Mouse (Mus musculus) MEL (cell line): ENCODE results near the gene Armc7. TPM values are rescaled to one million over a fixed set of nuclear protein-coding genes. Genes with fewer than 3 reads are reported as not detected.

ENCODE experiments used
- DNase-seq: peaks from one replicate; pipeline ENCODE4 v3.0.0; 2011; ENCODE audit warnings: low read depth, low spot score
- H3K27ac ChIP-seq: 2 replicates; pipeline ENCODE4 v1.5.1; 2012; ENCODE audit warnings: low read depth, mild to moderate bottlenecking, control low read depth, low read length, moderate library complexity; ENCODE audit not compliant: control insufficient read depth
- H3K27me3 ChIP-seq, 2 experiments: fragments of 150-350 bp in 1 of 2; sonication (generic) in 1 of 2; 2 replicates each; pipeline ENCODE4 v1.6.1; 2012; ENCODE audit warnings: low read length in 2 of 2, mild to moderate bottlenecking in 2 of 2, improper control_type of control experiment in 1 of 2, moderate library complexity in 1 of 2; ENCODE audit not compliant: insufficient read depth in 2 of 2, control insufficient read depth in 1 of 2
- H3K36me3 ChIP-seq, 2 experiments: 2 replicates each; pipeline ENCODE4 v1.6.1; 2012 to 2014; ENCODE audit warnings: low read length in 2 of 2, improper control_type of control experiment in 1 of 2, inconsistent platforms in 1 of 2, mild to moderate bottlenecking in 1 of 2; ENCODE audit not compliant: insufficient read depth in 2 of 2, control insufficient read depth in 1 of 2
- H3K4me1 ChIP-seq, 2 experiments: fragments of 150-350 bp in 1 of 2; sonication (generic) in 1 of 2; 2 replicates each; pipeline ENCODE4 v1.6.1; 2012; ENCODE audit warnings: low read length in 2 of 2, improper control_type of control experiment in 1 of 2, mild to moderate bottlenecking in 1 of 2; ENCODE audit not compliant: insufficient read depth in 2 of 2, control insufficient read depth in 1 of 2
- H3K4me3 ChIP-seq, 2 experiments: fragments of 150-350 bp in 1 of 2; sonication (generic) in 1 of 2; 2 replicates each; pipeline ENCODE4 v1.5.1; 2012; ENCODE audit warnings: low read depth in 2 of 2, low read length in 2 of 2, mild to moderate bottlenecking in 2 of 2, moderate library complexity in 2 of 2, control low read depth in 1 of 2, improper control_type of control experiment in 1 of 2; ENCODE audit not compliant: control insufficient read depth in 1 of 2, insufficient read depth in 1 of 2
- H3K79me2 ChIP-seq: 2 replicates; pipeline ENCODE4 v1.6.1; 2012; ENCODE audit warnings: mild to moderate bottlenecking, low read length, moderate library complexity; ENCODE audit not compliant: control insufficient read depth, poor library complexity, insufficient read depth
- H3K9ac ChIP-seq: 2 replicates; pipeline ENCODE4 v1.6.1; 2012; ENCODE audit warnings: low read depth, mild to moderate bottlenecking, control low read depth, low read length, moderate library complexity; ENCODE audit not compliant: control insufficient read depth, poor library complexity, severe bottlenecking
- H3K9me3 ChIP-seq: fragments of 150-350 bp; sonication (generic); replicated peaks from 2 replicates; pipeline ENCODE4 v1.6.1; 2012; ENCODE audit warnings: mild to moderate bottlenecking, low read length, improper control_type of control experiment, moderate library complexity; ENCODE audit not compliant: insufficient read depth
- CHD1 ChIP-seq: IDR thresholded peaks from 2 replicates; pipeline ENCODE4 v1.6.1; 2012; ENCODE audit warnings: low read depth, mild to moderate bottlenecking, inconsistent platforms, low read length, improper control_type of control experiment
- CHD2 ChIP-seq: IDR thresholded peaks from 2 replicates; pipeline ENCODE4 v1.6.1; 2011; ENCODE audit warnings: low read length, improper control_type of control experiment
- E2F4 ChIP-seq: IDR thresholded peaks from 2 replicates; pipeline ENCODE4 v1.6.1; 2011; ENCODE audit warnings: low read depth, low read length, improper control_type of control experiment, borderline replicate concordance
- EP300 ChIP-seq, 2 experiments: IDR thresholded peaks; 2 replicates each; pipeline ENCODE4 v1.6.1; 2011; ENCODE audit warnings: improper control_type of control experiment in 2 of 2, low read length in 2 of 2, low read depth in 1 of 2, mild to moderate bottlenecking in 1 of 2
- ETS1 ChIP-seq: IDR thresholded peaks from 2 replicates; pipeline ENCODE4 v1.6.1; 2012; ENCODE audit warnings: low read depth, mild to moderate bottlenecking, inconsistent platforms, low read length, improper control_type of control experiment, moderate library complexity
- HCFC1 ChIP-seq: IDR thresholded peaks from 2 replicates; pipeline ENCODE4 v1.6.1; 2012; ENCODE audit warnings: low read depth, mild to moderate bottlenecking, inconsistent platforms, low read length, improper control_type of control experiment, moderate library complexity
- MAFK ChIP-seq: IDR thresholded peaks from 2 replicates; pipeline ENCODE4 v1.6.1; 2011; ENCODE audit warnings: low read depth, mild to moderate bottlenecking, low read length, improper control_type of control experiment, borderline replicate concordance
- MEF2A ChIP-seq: IDR thresholded peaks from 2 replicates; pipeline ENCODE4 v1.6.1; 2014; ENCODE audit warnings: low read depth, mild to moderate bottlenecking, inconsistent platforms, low read length, improper control_type of control experiment; ENCODE audit not compliant: poor library complexity, insufficient replicate concordance, severe bottlenecking; ENCODE audit errors: extremely low read depth
- MXI1 ChIP-seq: IDR thresholded peaks from 2 replicates; pipeline ENCODE4 v1.6.1; 2011; ENCODE audit warnings: mild to moderate bottlenecking, low read depth, low read length, improper control_type of control experiment
- MYC ChIP-seq: IDR thresholded peaks from 2 replicates; pipeline ENCODE4 v1.6.1; 2011; ENCODE audit warnings: low read depth, mild to moderate bottlenecking, low read length, improper control_type of control experiment, moderate library complexity
- NELFE ChIP-seq: IDR thresholded peaks from 2 replicates; pipeline ENCODE4 v1.6.1; 2011; ENCODE audit warnings: low read depth, low read length, improper control_type of control experiment
- NRF1 ChIP-seq: IDR thresholded peaks from 2 replicates; pipeline ENCODE4 v1.6.1; 2014; ENCODE audit warnings: low read depth, mild to moderate bottlenecking, inconsistent platforms, low read length, improper control_type of control experiment, moderate library complexity; ENCODE audit not compliant: poor library complexity, insufficient read depth, severe bottlenecking
- POLR2A ChIP-seq, 2 experiments: IDR thresholded peaks; 2 replicates each; pipeline ENCODE4 v1.6.1; 2011 to 2012; ENCODE audit warnings: low read length in 2 of 2, mild to moderate bottlenecking in 2 of 2, control low read depth in 1 of 2, improper control_type of control experiment in 1 of 2, low read depth in 1 of 2, moderate library complexity in 1 of 2; ENCODE audit not compliant: control insufficient read depth in 1 of 2, insufficient read depth in 1 of 2, poor library complexity in 1 of 2
- POLR2AphosphoS2 ChIP-seq: IDR thresholded peaks from 2 replicates; pipeline ENCODE4 v1.6.1; 2011; ENCODE audit warnings: low read length, improper control_type of control experiment
- POLR2AphosphoS5 ChIP-seq: IDR thresholded peaks from 2 replicates; pipeline ENCODE4 v1.6.1; 2012; ENCODE audit warnings: low read depth, borderline replicate concordance, mild to moderate bottlenecking, inconsistent platforms, low read length, moderate library complexity, mixed read lengths
- RAD21 ChIP-seq: IDR thresholded peaks from 2 replicates; pipeline ENCODE4 v1.6.1; 2011; ENCODE audit warnings: mild to moderate bottlenecking, low read depth, low read length, improper control_type of control experiment
- RCOR1 ChIP-seq: IDR thresholded peaks from 2 replicates; pipeline ENCODE4 v1.6.1; 2012; ENCODE audit warnings: low read depth, mild to moderate bottlenecking, inconsistent platforms, low read length, improper control_type of control experiment
- SIN3A ChIP-seq: IDR thresholded peaks from 2 replicates; pipeline ENCODE4 v1.6.1; 2012; ENCODE audit warnings: low read length, improper control_type of control experiment, inconsistent platforms
- TBP ChIP-seq: IDR thresholded peaks from 2 replicates; pipeline ENCODE4 v1.8.0; 2011; ENCODE audit warnings: low read depth, low read length, improper control_type of control experiment
- UBTF ChIP-seq: IDR thresholded peaks from 2 replicates; pipeline ENCODE4 v1.6.1; 2012; ENCODE audit warnings: low read depth, mild to moderate bottlenecking, inconsistent platforms, low read length, improper control_type of control experiment, moderate library complexity, borderline replicate concordance; ENCODE audit not compliant: insufficient read depth
- USF1 ChIP-seq: IDR thresholded peaks from 2 replicates; pipeline ENCODE4 v1.6.1; 2014; ENCODE audit warnings: low read depth, mild to moderate bottlenecking, inconsistent platforms, low read length, improper control_type of control experiment, moderate library complexity
- ZC3H11A ChIP-seq: IDR thresholded peaks from 2 replicates; pipeline ENCODE4 v1.6.1; 2012; ENCODE audit warnings: low read depth, mild to moderate bottlenecking, inconsistent platforms, low read length, improper control_type of control experiment
- ZNF384 ChIP-seq: IDR thresholded peaks from 2 replicates; pipeline ENCODE4 v1.6.1; 2012; ENCODE audit warnings: low read depth, mild to moderate bottlenecking, inconsistent platforms, low read length, improper control_type of control experiment
- polyA plus RNA-seq, 2 experiments: library from polyadenylated mRNA; stranded (reverse) in 1 of 2; unstranded in 1 of 2; fragments of >175 nt in 1 of 2; fragments of >200 nt in 1 of 2; gene quantifications; 2 replicates each; pipeline versions ENCODE4 v1.2.1 to v1.2.4; 2012; ENCODE audit warnings: low replicate concordance in 2 of 2, low read depth in 1 of 2; ENCODE audit not compliant: insufficient read length in 2 of 2, insufficient read depth in 1 of 2, missing spikeins in 1 of 2
- total RNA-seq: library from RNA; depleted of rRNA; stranded (reverse); fragments of 300-350 nt; gene quantifications from 2 replicates; pipeline ENCODE4 v1.2.3, GENCODE M21; 2012

The Armc7 gene
- total and polyA plus RNA-seq, 3 experiments: 9.1 to 13.1 TPM; not detected in 1

GRCm38 (mm10) chr11:115519581-115519980 is 44.1 kb downstream of the Armc7 start:
- Histone ChIP-seq H3K27me3 (no peaks in the 10 kb centered on the region), H3K9me3 (no peaks in the 10 kb centered on the region), H3K9ac (no peak overlapping the region), H3K79me2 (no peaks in the 10 kb centered on the region), H3K27ac (no peak overlapping the region), H3K36me3 (peaks cover 5 to 8% of the 10 kb centered on the region in 2 experiments), H3K4me3 (no peak overlapping the region), H3K4me1 (peaks cover 0 to 6% of the 10 kb centered on the region in 2 experiments; a peak in 2 of 4 replicates)
- DNase-seq: no peak
- TF ChIP-seq CHD2 (no peak), NRF1 (no peak), MAFK (no peak), E2F4 (no peak), POLR2AphosphoS2 (no peak), HCFC1 (no peak), ETS1 (no peak), ZC3H11A (no peak), RAD21 (no peak), EP300 (IDR thresholded peaks at IDR 0.05; ENCODE audit: low read depth in 1 of 2, low read length in 2 of 2) (no peak), USF1 (no peak), ZNF384 (no peak), MEF2A (no peak), SIN3A (no peak)

DNA sequence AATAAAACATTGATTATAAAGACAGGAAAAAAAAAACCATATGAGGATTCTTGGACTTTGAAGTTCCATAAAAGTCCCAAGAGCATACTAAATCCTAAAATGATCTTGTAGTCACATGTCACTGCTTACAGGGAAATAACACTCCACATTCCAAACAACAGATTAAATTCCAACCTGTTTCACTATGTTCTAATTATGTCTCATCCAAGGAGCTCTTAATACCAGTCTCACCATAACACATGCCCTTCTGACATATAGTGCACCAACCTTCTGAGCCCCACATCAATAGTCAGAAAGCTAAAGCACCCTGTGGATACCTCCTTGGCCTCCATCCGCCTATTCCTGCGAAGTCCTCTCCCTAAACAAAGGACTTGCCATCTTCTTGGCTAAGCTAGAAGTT is 44.8 kb downstream of the Armc7 start:
- DNase-seq: no peak
- no peak for TF ChIP-seq RAD21
- no peak for TF ChIP-seq CHD1
- TF ChIP-seq NELFE: no peak
- TF ChIP-seq POLR2AphosphoS5: no peak
- no peak for TF ChIP-seq NRF1
- TF ChIP-seq UBTF: no peak
- no peak for TF ChIP-seq POLR2A (IDR thresholded peaks at IDR 0.05; ENCODE audit: control insufficient read depth in 1 of 2, insufficient read depth in 1 of 2, low read depth in 1 of 2, low read length in 2 of 2, poor library complexity in 1 of 2)
- TF ChIP-seq RCOR1: no peak
- TF ChIP-seq SIN3A: no peak
- TF ChIP-seq MYC: no peak
- no peak for TF ChIP-seq MXI1
- TF ChIP-seq TBP: no peak
- TF ChIP-seq ETS1: no peak
- TF ChIP-seq ZC3H11A: no peak
- no peak for TF ChIP-seq MEF2A
- TF ChIP-seq EP300 (IDR thresholded peaks at IDR 0.05; ENCODE audit: low read depth in 1 of 2, low read length in 2 of 2): no peak
- no peak overlapping the region for H3K4me3 ChIP-seq

More for the DNA sequence above, 44.8 kb downstream of the Armc7 start:
- H3K79me2 ChIP-seq: no peaks in the 10 kb centered on the region
- peaks cover 2 to 14% of the 10 kb centered on the region in 2 experiments for H3K36me3 ChIP-seq
- no peaks in the 10 kb centered on the region for H3K9me3 ChIP-seq
- H3K27me3 ChIP-seq: no peaks in the 10 kb centered on the region
- no peak overlapping the region for H3K27ac ChIP-seq
- no peak overlapping the region for H3K9ac ChIP-seq
- peaks cover 0 to 1% of the 10 kb centered on the region in 2 experiments; a peak in 2 of 4 replicates for H3K4me1 ChIP-seq
